Mouse (Mus musculus) limb, embryonic 11.5 days (tissue): ENCODE results near the gene Grin2a. TPM values are rescaled to one million over a fixed set of nuclear protein-coding genes. Genes with fewer than 3 reads are reported as not detected.

Experiments
- ATAC-seq: fragments of 200-750 bp; cut with Nextera tagmentation; 2 replicates; pipeline ENCODE4 v1.8.0; 2017; ENCODE audit warnings: low read depth; ENCODE audit not compliant: insufficient number of reproducible peaks, low FRiP score, low TSS enrichment
- DNase-seq: peaks from one replicate; pipeline ENCODE4 v3.0.0-alpha.2; 2015; ENCODE audit warnings: low spot score
- H3K27ac ChIP-seq: fragments of 300-500 bp; sonication (generic); replicated peaks from 2 replicates; pipeline ENCODE4 v1.5.1; 2014; ENCODE audit warnings: low read depth, mild to moderate bottlenecking, low read length
- H3K27me3 ChIP-seq: fragments of 300-500 bp; sonication (generic); 2 replicates; pipeline ENCODE4 v1.6.1; 2014; ENCODE audit warnings: mild to moderate bottlenecking, low read length, mixed read lengths; ENCODE audit not compliant: control insufficient read depth, insufficient read depth
- H3K36me3 ChIP-seq: fragments of 300-500 bp; sonication (generic); 2 replicates; pipeline ENCODE4 v1.6.1; 2014; ENCODE audit warnings: mild to moderate bottlenecking, low read length, moderate library complexity, mixed read lengths; ENCODE audit not compliant: control insufficient read depth, insufficient read depth
- H3K4me1 ChIP-seq: fragments of 300-500 bp; sonication (generic); 2 replicates; pipeline ENCODE4 v1.6.1; 2014; ENCODE audit warnings: low read length, mixed read lengths; ENCODE audit not compliant: control insufficient read depth, insufficient read depth
- H3K4me2 ChIP-seq: fragments of 300-500 bp; sonication (generic); 2 replicates; pipeline ENCODE4 v1.6.1; 2014; ENCODE audit warnings: low read depth, mild to moderate bottlenecking, moderate library complexity; ENCODE audit not compliant: severe bottlenecking
- H3K4me3 ChIP-seq: fragments of 300-500 bp; sonication (generic); 2 replicates; pipeline ENCODE4 v1.5.1; 2014; ENCODE audit warnings: low read depth, low read length
- H3K9ac ChIP-seq: fragments of 300-500 bp; sonication (generic); 2 replicates; pipeline ENCODE4 v1.6.1; 2014; ENCODE audit warnings: mild to moderate bottlenecking, low read length
- H3K9me3 ChIP-seq: fragments of 300-500 bp; sonication (generic); 2 replicates; pipeline ENCODE4 v1.6.1; 2016; ENCODE audit warnings: low read length; ENCODE audit not compliant: control insufficient read depth
- WGBS: fragments of 180-500 bp; shearing (Covaris S2); extraction: QIAGEN DNeasy Blood & Tissue Kit; methylation state at CpG from one replicate; pipeline ENCODE4 v1.1.7; 2014; 5-methylcytosine and 5-hydroxymethylcytosine counted together
- polyA plus RNA-seq: library from polyadenylated mRNA; unstranded; fragments of >200 nt; fragmentation: Nextera tagmentation; extraction: Ambion mirVana; gene quantifications from 2 replicates; pipeline ENCODE4 v1.2.1, GENCODE M21; 2014

Gene Grin2a
- polyA plus RNA-seq, 1 experiment from 2014 or later: 0.16 TPM

DNA sequence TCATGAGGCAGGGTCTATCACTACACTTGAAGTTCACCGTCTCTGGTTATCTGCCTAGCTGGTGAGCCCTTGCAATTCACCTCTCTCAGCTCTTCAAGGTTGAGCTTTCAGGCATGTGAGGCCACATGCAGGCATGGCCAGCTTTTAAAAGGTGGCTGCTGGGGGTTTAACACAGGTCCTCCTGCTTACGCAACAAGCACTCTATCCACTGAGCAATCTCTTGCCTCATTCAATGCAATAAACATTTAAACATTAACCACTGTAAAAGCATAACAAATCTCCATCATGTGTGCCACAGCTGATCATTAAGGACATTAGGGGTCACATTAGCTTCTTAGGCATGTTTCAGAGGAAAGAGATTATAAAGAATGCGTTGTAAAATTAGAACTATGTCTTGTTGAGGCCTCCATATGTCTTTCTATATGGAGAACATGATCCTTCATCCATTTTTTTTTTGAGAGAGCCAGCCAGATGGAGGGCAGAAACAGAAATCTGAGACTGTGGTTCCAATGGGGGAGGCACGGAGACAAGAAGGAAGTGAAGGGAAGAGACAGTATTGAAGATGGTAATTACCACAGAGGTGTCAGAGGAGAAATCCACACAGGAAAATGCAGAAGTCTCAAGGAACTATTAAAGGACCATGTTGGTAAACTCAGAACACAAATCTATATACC lies 170.8 kb downstream of the Grin2a start:
- DNase-seq (no peak), ATAC-seq (no peak)
- WGBS: 88% methylated on average over 4 of the region's 4 CpGs
- no peaks in the 10 kb centered on the region for H3K4me1 ChIP-seq
- H3K9me3 ChIP-seq: no peaks in the 10 kb centered on the region
- H3K27me3 ChIP-seq: no peaks in the 10 kb centered on the region
- H3K4me2 ChIP-seq: no peak overlapping the region
- H3K4me3 ChIP-seq: no peak overlapping the region
- no peak overlapping the region for H3K9ac ChIP-seq
- H3K36me3 ChIP-seq: no peaks in the 10 kb centered on the region
- no peak overlapping the region for H3K27ac ChIP-seq

GRCm38 (mm10) chr16:9823686-9824085 lies 171.7 kb downstream of the Grin2a start:
- H3K4me3 ChIP-seq: no peak overlapping the region
- DNase-seq (no peak), ATAC-seq (no peak)
- no peak overlapping the region for H3K27ac ChIP-seq
- H3K4me2 ChIP-seq: no peak overlapping the region
- no peaks in the 10 kb centered on the region for H3K27me3 ChIP-seq
- no peaks in the 10 kb centered on the region for H3K4me1 ChIP-seq
- H3K9ac ChIP-seq: no peak overlapping the region
- no peaks in the 10 kb centered on the region for H3K36me3 ChIP-seq
- H3K9me3 ChIP-seq: no peaks in the 10 kb centered on the region

DNA sequence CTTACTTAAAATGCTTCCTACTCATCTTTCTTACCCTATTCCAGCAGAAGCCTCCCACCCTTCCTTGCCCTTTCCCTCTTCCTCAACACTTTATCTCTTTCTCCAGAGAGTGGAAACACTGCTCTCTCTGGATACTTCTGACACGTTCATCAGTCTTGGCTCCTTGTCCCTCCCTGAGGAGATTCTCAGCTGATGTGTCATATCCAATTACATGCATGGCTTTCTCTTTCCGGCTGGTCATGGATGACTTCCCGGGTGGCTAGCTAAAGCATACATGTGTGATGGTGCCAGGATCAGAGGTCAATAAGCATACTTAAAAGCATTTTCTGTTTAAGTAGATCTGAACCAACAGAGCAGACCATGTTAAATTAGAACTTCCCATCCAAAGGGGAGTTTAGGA lies 175.9 kb downstream of the Grin2a start:
- Histone ChIP-seq H3K4me1 (no peaks in the 10 kb centered on the region), H3K27me3 (no peaks in the 10 kb centered on the region), H3K4me2 (no peak overlapping the region), H3K36me3 (no peaks in the 10 kb centered on the region), H3K9me3 (no peaks in the 10 kb centered on the region), H3K4me3 (no peak overlapping the region), H3K9ac (no peak overlapping the region), H3K27ac (no peak overlapping the region)
- ATAC-seq (no peak), DNase-seq (no peak)
- 75% methylated on average over 3 of the region's 3 CpGs for WGBS

GRCm38 (mm10) chr16:9801338-9801737 lies 194.0 kb downstream of the Grin2a start:
- H3K36me3 ChIP-seq: no peaks in the 10 kb centered on the region
- no peaks in the 10 kb centered on the region for H3K27me3 ChIP-seq
- no peak overlapping the region for H3K4me2 ChIP-seq
- no peaks in the 10 kb centered on the region for H3K4me1 ChIP-seq
- no peak for DNase-seq
- H3K9me3 ChIP-seq: no peaks in the 10 kb centered on the region
- H3K27ac ChIP-seq: no peak overlapping the region
- 92% methylated on average over 8 of the region's 8 CpGs for whole genome bisulfite sequencing
- no peak overlapping the region for H3K4me3 ChIP-seq
- ATAC-seq: no peak
- H3K9ac ChIP-seq: no peak overlapping the region

DNA sequence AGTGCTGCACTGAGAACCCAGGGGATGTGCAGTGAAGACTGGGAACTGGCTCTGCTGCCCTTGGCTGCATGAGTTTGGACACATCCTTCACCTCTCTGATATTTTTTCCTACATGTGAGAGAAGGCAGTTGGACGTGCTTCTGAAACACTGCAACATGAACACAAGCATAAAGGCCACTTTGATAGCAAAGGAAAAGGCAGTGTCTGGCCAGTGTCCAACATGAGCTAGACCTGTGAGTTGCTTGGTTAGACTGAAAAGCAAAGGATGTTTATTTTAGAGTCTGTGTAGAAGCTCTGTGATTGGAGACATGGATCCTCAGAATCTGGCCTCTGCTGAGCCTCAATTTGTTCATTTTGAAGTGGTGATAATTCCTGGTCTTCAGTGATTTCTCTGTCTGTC lies 195.1 kb downstream of the Grin2a start:
- ATAC-seq (no peak), DNase-seq (no peak)
- no peak overlapping the region for H3K4me3 ChIP-seq
- H3K27me3 ChIP-seq: no peaks in the 10 kb centered on the region
- WGBS: 72% methylated on average over 1 of the region's 1 CpGs
- no peaks in the 10 kb centered on the region for H3K4me1 ChIP-seq
- H3K4me2 ChIP-seq: no peak overlapping the region
- no peak overlapping the region for H3K27ac ChIP-seq
- no peaks in the 10 kb centered on the region for H3K9me3 ChIP-seq
- no peaks in the 10 kb centered on the region for H3K36me3 ChIP-seq
- H3K9ac ChIP-seq: no peak overlapping the region

- Histone ChIP-seq H3K9ac (no peak overlapping the region), H3K4me1 (no peaks in the 10 kb centered on the region), H3K36me3 (no peaks in the 10 kb centered on the region), H3K27ac (no peak overlapping the region), H3K9me3 (no peaks in the 10 kb centered on the region), H3K27me3 (no peaks in the 10 kb centered on the region), H3K4me2 (no peak overlapping the region), H3K4me3 (no peak overlapping the region)
- ATAC-seq (no peak), DNase-seq (no peak)
- 89% methylated on average over 2 of the region's 2 CpGs for WGBS
Measured at GRCm38 (mm10) chr16:9792976-9793375, 202.4 kb downstream of the Grin2a start.

DNA sequence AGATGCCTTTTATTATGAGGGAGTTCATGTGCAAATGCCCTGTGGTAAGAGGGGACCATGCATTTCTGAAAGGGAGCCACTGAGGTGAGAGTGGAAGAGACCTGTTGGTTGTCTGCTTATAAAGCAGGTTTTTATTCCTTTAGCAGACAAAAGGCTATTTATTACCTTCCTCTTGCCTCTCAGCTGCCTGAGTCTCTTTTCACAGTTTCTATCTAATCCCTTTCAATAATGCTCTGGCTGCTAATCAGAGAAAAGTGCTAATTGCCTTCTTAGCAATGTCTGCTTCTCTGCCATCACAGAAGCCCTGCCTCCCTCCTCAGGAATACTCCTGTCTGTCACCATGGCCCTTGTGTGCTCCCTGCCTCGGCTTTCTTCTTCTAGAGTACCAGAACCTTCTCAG lies 209.1 kb downstream of the Grin2a start:
- H3K9ac ChIP-seq: no peak overlapping the region
- no peaks in the 10 kb centered on the region for H3K36me3 ChIP-seq
- no peak overlapping the region for H3K4me3 ChIP-seq
- H3K27ac ChIP-seq: no peak overlapping the region
- H3K4me2 ChIP-seq: no peak overlapping the region
- ATAC-seq (no peak), DNase-seq (no peak)
- H3K9me3 ChIP-seq: no peaks in the 10 kb centered on the region
- H3K27me3 ChIP-seq: no peaks in the 10 kb centered on the region
- 39% methylated on average over 1 of the region's 1 CpGs for WGBS
- no peaks in the 10 kb centered on the region for H3K4me1 ChIP-seq

DNA sequence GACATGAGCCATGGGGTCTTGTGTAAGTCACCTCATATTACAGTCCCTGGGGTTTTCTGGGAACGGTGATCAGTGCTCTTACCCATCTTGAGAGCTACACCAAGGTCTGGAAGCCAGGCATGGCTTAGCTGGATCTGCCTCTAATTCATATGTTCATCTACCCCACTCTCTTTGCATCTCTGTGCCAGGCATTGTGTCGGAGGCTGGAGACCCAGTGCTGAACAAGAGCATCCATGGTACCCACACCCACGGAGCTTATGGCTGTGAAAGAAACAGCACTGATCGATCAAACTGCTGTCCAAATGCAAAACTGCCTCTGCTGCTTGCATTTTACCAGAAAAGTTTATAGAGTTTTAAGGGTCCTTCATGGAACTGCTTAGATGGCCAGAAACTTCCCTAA lies 209.5 kb downstream of the Grin2a start:
- no peak for ATAC-seq
- 83% methylated on average over 4 of the region's 4 CpGs for WGBS

GRCm38 (mm10) chr16:9768981-9769380 lies 226.4 kb downstream of the Grin2a start:
- no peaks in the 10 kb centered on the region for H3K36me3 ChIP-seq
- H3K4me3 ChIP-seq: no peak overlapping the region
- no peak overlapping the region for H3K27ac ChIP-seq
- H3K27me3 ChIP-seq: no peaks in the 10 kb centered on the region
- DNase-seq (no peak), ATAC-seq (no peak)
- no peaks in the 10 kb centered on the region for H3K4me1 ChIP-seq
- no peak overlapping the region for H3K9ac ChIP-seq
- no peaks in the 10 kb centered on the region for H3K9me3 ChIP-seq
- 68% methylated on average over 1 of the region's 1 CpGs for WGBS
- H3K4me2 ChIP-seq: no peak overlapping the region

More for the DNA sequence above, 209.5 kb downstream of the Grin2a start:
- Histone ChIP-seq H3K27me3 (no peaks in the 10 kb centered on the region), H3K36me3 (no peaks in the 10 kb centered on the region), H3K9ac (no peak overlapping the region), H3K4me1 (no peaks in the 10 kb centered on the region), H3K9me3 (no peaks in the 10 kb centered on the region), H3K4me2 (no peak overlapping the region), H3K27ac (no peak overlapping the region), H3K4me3 (no peak overlapping the region)
- DNase-seq: no peak
